Mouse (Mus musculus) intestine, embryonic 16.5 days (tissue): ENCODE measurements at regions not wholly inside any gene's neighbourhood (a gene's known extent, or its start where the extent isn't known, plus 50 kb on each side); places are given as distances from the start of the nearest gene placed in this dataset.
A peak's percentile ranks its signal among the peaks of the same experiment; 100 is the strongest.

ENCODE experiments used
- ATAC-seq: fragments of 200-750 bp; cut with Nextera tagmentation; 2 replicates; pipeline ENCODE4 v1.8.0; 2017; ENCODE audit warnings: moderate TSS enrichment, moderate library complexity
- H3K27ac ChIP-seq: fragments of 300-500 bp; sonication (generic); 2 replicates; pipeline ENCODE4 v1.5.1; 2014; ENCODE audit warnings: mild to moderate bottlenecking, low read length
- H3K27me3 ChIP-seq: fragments of 300-500 bp; sonication (generic); replicated peaks from 2 replicates; pipeline ENCODE4 v1.6.1; 2014; ENCODE audit warnings: low read length, control low read depth, mixed read lengths; ENCODE audit not compliant: control insufficient read depth, insufficient read depth
- H3K36me3 ChIP-seq: fragments of 300-500 bp; sonication (generic); 2 replicates; pipeline ENCODE4 v1.6.1; 2014; ENCODE audit warnings: low read length, control low read depth; ENCODE audit not compliant: control insufficient read depth, insufficient read depth
- H3K4me1 ChIP-seq: fragments of 300-500 bp; sonication (generic); 2 replicates; pipeline ENCODE4 v1.6.1; 2014; ENCODE audit warnings: low read length, control low read depth, mixed read lengths; ENCODE audit not compliant: control insufficient read depth, insufficient read depth
- H3K4me2 ChIP-seq: fragments of 300-500 bp; sonication (generic); 2 replicates; pipeline ENCODE4 v1.6.1; 2014; ENCODE audit warnings: low read depth, low read length, control low read depth
- H3K4me3 ChIP-seq: fragments of 300-500 bp; sonication (generic); 2 replicates; pipeline ENCODE4 v1.5.1; 2014; ENCODE audit warnings: mild to moderate bottlenecking, low read length
- H3K9ac ChIP-seq: fragments of 300-500 bp; sonication (generic); 2 replicates; pipeline ENCODE4 v1.6.1; 2014; ENCODE audit warnings: low read depth, low read length
- H3K9me3 ChIP-seq: fragments of 300-500 bp; sonication (generic); 2 replicates; pipeline ENCODE4 v1.6.1; 2016; ENCODE audit warnings: low read length, control low read depth; ENCODE audit not compliant: control insufficient read depth
- WGBS: fragments of 180-500 bp; shearing (Covaris S2); extraction: QIAGEN DNeasy Blood & Tissue Kit; methylation state at CpG from one replicate; pipeline ENCODE4 v1.1.7; 2014; 5-methylcytosine and 5-hydroxymethylcytosine counted together
- microRNA counts: library from miRNA; unstranded; fragments of <30 nt; microRNA quantifications from one replicate; lab custom pipeline; 2016
- microRNA-seq: library from miRNA; unstranded; fragments of <30 nt; microRNA quantifications from one replicate; pipeline ENCODE4, GENCODE M21; 2016

DNA sequence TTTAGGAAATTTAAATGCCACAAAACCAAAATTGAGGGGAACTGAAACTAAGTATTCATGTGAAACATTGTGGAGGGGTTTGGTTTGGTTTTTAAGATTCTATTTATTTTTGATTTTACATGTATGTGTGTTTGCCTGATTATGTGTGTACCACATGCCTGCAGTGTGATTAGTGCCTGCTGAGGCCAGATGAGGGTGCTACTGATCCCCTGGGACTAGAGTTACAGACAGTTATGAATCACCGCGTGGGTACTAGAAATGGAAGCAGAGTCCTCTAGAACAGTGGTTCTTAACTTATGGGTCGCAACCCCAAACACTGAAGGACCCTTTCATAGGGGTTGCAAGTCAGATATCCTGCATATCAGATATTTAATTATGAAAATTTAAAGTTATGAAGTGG, 54.0 kb upstream of the Nfe2l3 start:
- no peaks in the 10 kb centered on the region for H3K4me1 ChIP-seq
- no peak for ATAC-seq
- H3K4me3 ChIP-seq = no peak overlapping the region
- 84% methylated on average over 3 of the region's 3 CpGs for WGBS
- H3K27ac ChIP-seq = no peak overlapping the region
- no peak overlapping the region for H3K9ac ChIP-seq
- no peaks in the 10 kb centered on the region for H3K9me3 ChIP-seq
- no peaks in the 10 kb centered on the region for H3K27me3 ChIP-seq
- H3K36me3 ChIP-seq = no peaks in the 10 kb centered on the region
- H3K4me2 ChIP-seq = no peak overlapping the region

DNA sequence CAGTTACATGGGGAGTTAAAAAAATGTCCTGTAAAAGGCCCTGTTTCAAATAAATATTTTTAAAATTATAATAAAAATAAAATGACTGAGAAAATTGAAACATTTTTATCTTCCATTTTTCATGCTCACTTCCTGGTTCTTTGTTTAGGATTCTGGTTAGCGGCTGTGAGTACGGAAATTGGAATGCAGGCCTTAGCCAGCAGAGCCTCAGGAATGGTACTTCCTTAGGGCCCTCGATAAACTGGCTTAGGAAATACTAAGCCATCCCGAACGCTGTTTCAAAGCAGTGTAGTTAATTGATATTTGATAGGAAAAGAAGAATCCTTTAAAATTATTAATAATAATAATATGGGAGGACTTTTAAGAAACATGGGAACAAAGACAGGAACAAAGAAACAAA, 53.4 kb upstream of the Nfe2l3 start:
- H3K9me3 ChIP-seq = no peaks in the 10 kb centered on the region
- H3K9ac ChIP-seq = peak overlapping the region; percentile 77
- peak overlapping the region; percentile 50 for H3K4me3 ChIP-seq
- H3K4me1 ChIP-seq = no peaks in the 10 kb centered on the region
- no peak overlapping the region for H3K27ac ChIP-seq
- H3K27me3 ChIP-seq = no peaks in the 10 kb centered on the region
- 6% methylated on average over 5 of the region's 5 CpGs for WGBS
- peak; percentile 58; the same call in 1 of the 2 replicates for ATAC-seq
- H3K36me3 ChIP-seq = no peaks in the 10 kb centered on the region
- H3K4me2 ChIP-seq = peak overlapping the region; percentile 73; the same call in 1 of the 2 replicates

DNA sequence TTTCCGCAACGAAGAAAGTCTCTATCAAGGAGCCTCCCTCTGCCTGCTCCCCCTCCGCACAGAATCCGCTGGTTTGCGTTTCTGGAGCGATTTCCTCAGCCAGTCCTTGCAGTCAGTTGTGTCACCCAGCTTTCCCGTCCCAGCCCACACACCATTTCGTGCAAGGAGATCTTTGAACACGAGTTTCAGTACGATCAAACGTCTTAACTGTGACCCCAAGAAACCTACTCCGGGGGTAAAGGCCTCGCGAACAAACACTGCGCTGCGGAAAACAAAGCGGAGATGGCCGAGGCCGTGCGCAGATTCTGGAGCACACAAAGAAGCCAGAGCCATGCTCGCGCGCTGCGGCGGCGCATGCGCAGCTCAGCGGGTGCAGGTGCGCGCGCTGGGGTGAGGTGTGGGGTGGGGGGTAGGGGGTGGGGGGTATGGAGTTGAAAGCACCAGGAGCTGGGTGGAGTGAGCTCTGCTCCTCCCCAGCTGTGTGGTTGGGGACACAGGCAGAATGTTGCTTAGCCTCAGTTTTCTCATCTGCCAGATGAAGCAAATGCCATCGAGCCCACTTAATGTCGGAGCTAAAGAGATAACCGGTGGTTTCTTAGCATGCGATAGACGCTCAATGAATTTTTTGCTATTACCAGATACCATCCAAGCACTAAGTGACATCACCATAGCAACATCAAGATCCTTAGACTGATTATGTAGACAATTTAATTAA, 52.8 kb upstream of the Nfe2l3 start:
- H3K9me3 ChIP-seq = no peaks in the 10 kb centered on the region
- peak overlapping the region; percentile 69 for H3K27ac ChIP-seq
- WGBS = 4% methylated on average over 36 of the region's 36 CpGs
- peak; percentile 75 for ATAC-seq
- no peaks in the 10 kb centered on the region for H3K36me3 ChIP-seq
- H3K4me3 ChIP-seq = peak overlapping the region; percentile 50
- H3K4me1 ChIP-seq = no peaks in the 10 kb centered on the region
- H3K27me3 ChIP-seq = no peaks in the 10 kb centered on the region
- H3K9ac ChIP-seq = peak overlapping the region; percentile 77
- peak overlapping the region; percentile 73 for H3K4me2 ChIP-seq

- no peak overlapping the region for H3K27ac ChIP-seq
- H3K4me1 ChIP-seq = no peaks in the 10 kb centered on the region
- H3K27me3 ChIP-seq = no peaks in the 10 kb centered on the region
- H3K4me3 ChIP-seq = no peak overlapping the region
- WGBS = 74% methylated on average over 4 of the region's 4 CpGs
- no peak overlapping the region for H3K9ac ChIP-seq
- no peak for ATAC-seq
- H3K4me2 ChIP-seq = no peak overlapping the region
- no peaks in the 10 kb centered on the region for H3K36me3 ChIP-seq
- no peaks in the 10 kb centered on the region for H3K9me3 ChIP-seq
Measured at GRCm38 (mm10) chr6:51380275-51380575, 52.2 kb upstream of the Nfe2l3 start.

DNA sequence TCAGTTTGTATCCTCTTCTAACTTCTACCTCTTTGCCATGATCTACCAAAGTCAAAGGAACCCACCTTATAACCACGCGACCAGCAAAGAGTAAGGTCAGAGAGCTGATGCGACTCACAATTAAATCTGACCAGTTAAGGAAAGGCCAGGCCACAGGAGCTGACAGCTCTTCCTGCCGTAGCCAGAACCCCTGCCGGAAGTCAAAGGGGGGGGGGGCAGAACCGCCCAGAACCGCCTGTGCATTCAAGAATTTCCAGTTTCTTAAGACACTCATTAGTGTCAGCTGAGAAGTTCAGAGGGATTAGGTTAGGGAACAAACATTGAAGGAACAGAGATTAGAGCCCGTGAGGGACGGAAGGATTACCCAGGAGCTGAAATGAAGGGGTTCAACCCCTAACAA, 51.0 kb upstream of the Nfe2l3 start:
- Histone ChIP-seq H3K4me1 (no peaks in the 10 kb centered on the region), H3K36me3 (no peaks in the 10 kb centered on the region), H3K27me3 (no peaks in the 10 kb centered on the region), H3K4me2 (no peak overlapping the region), H3K9me3 (no peaks in the 10 kb centered on the region), H3K4me3 (no peak overlapping the region), H3K27ac (no peak overlapping the region), H3K9ac (no peak overlapping the region)
- 50% methylated on average over 9 of the region's 9 CpGs for WGBS
- no peak for ATAC-seq

MicroRNAs in the stretch of these regions (microRNA counts, 519-probe panel; counts per million panel counts)
- 4,057 counts per million, percentile 96 among the panel's probes with 10 or more counts for microRNA mmu-miR-148a (lab: Ali Mortazavi, UCI)

Small RNA genes in the stretch of these regions (microRNA-seq; reads per million reads assigned to microRNA genes)
- gene Mir148a = 1,372 reads per million, percentile 76 among the genes with 10 or more reads in this experiment
